Mouse (Mus musculus) cerebellum, adult 2 months (tissue): ENCODE measurements around the gene Wfdc16. TPM values are rescaled to one million over a fixed set of nuclear protein-coding genes. Genes with fewer than 3 reads are reported as not detected.
"Not testable (repeated sequence)": the region's sequence is repeated elsewhere in the genome, so short reads cannot be mapped to it uniquely, and the experiment has no call there.

Source experiments
- DNase-seq, 2 experiments: peaks; one replicate each; pipeline ENCODE4 v3.0.0; 2021
- H3K27ac ChIP-seq: fragments of 200-500 bp; 2 replicates; pipeline ENCODE4 v1.5.1; 2012; ENCODE audit warnings: low read length, control low read depth, inconsistent platforms; ENCODE audit not compliant: insufficient read depth
- H3K27me3 ChIP-seq: fragments of 200-500 bp; 2 replicates; pipeline ENCODE4 v1.6.1; 2012; ENCODE audit warnings: inconsistent platforms, mild to moderate bottlenecking, low read length, moderate library complexity; ENCODE audit not compliant: control insufficient read depth, insufficient read depth
- H3K4me1 ChIP-seq: fragments of 200-500 bp; 2 replicates; pipeline ENCODE4 v1.6.1; 2011; ENCODE audit warnings: low read length; ENCODE audit not compliant: control insufficient read depth, insufficient read depth
- H3K4me3 ChIP-seq: fragments of 200-500 bp; replicated peaks from 2 replicates; pipeline ENCODE3; 2011; ENCODE audit warnings: mild to moderate bottlenecking, low read depth, low read length, control low read depth; ENCODE audit not compliant: insufficient read depth
- CTCF ChIP-seq: fragments of 200-500 bp; IDR thresholded peaks from 2 replicates; pipeline ENCODE4 v1.5.1; 2011; ENCODE audit warnings: low read depth, mild to moderate bottlenecking, control low read depth, low read length, moderate library complexity, borderline replicate concordance; ENCODE audit not compliant: insufficient read depth
- POLR2A ChIP-seq: fragments of 200-500 bp; IDR thresholded peaks from 2 replicates; pipeline ENCODE4 v1.6.1; 2011; ENCODE audit warnings: low read length, control low read depth, borderline replicate concordance; ENCODE audit not compliant: insufficient read depth
- WGBS: fragments of 180-500 bp; shearing (Covaris S2); methylation state at CpG from one replicate; pipeline ENCODE4 v1.1.7; 2018; 5-methylcytosine and 5-hydroxymethylcytosine counted together
- polyA plus RNA-seq: library from polyadenylated mRNA; depleted of rRNA; stranded (reverse); fragments of >200 nt; gene quantifications from 2 replicates; pipeline ENCODE4 v1.2.3, GENCODE M21; 2012

The Wfdc16 gene
- polyA plus RNA-seq, 1 experiment, result not detected

GRCm38 (mm10) chr2:164621775-164622174 lies 16.8 kb downstream of the Wfdc16 start:
- no peaks in the 10 kb centered on the region for H3K27me3 ChIP-seq
- H3K4me3 ChIP-seq, result no peak overlapping the region
- WGBS, result 87% methylated on average over 4 of the region's 4 CpGs

GRCm38 (mm10) chr2:164619050-164619449 lies 19.5 kb downstream of the Wfdc16 start:
- WGBS, result 84% methylated on average over 5 of the region's 5 CpGs
- no peak for DNase-seq

More at GRCm38 (mm10) chr2:164621775-164622174, 16.8 kb downstream of the Wfdc16 start:
- TF ChIP-seq CTCF (no peak), POLR2A (no peak)
- no peaks in the 10 kb centered on the region for H3K4me1 ChIP-seq
- H3K27ac ChIP-seq, result no peak overlapping the region
- no peak for DNase-seq

DNA sequence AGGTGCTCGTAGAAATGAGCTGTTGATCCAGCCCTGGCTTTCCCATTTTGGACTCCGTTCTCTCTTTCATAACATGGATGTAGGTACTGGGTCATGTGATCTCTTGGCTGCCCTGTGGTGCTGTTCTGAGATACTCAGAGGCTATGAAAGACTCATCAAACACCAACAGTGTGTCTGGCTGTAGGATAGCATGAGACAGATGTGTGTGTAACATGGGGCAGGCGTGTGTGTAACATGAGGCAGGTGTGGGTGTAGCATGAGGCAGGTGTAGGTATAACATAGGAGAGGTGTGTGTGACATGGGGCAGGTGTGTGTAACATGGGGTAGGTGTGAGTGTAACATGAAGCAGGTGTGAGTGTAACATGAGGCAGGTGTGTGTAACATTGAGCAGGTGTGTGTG lies 23.2 kb downstream of the Wfdc16 start:
- H3K27ac ChIP-seq, result no peak overlapping the region
- no peak overlapping the region for H3K4me3 ChIP-seq
- TF ChIP-seq POLR2A (no peak), CTCF (no peak)
- DNase-seq, result no peak
- no peaks in the 10 kb centered on the region for H3K4me1 ChIP-seq
- 90% methylated on average over 3 of the region's 3 CpGs for WGBS
- no peaks in the 10 kb centered on the region for H3K27me3 ChIP-seq

More at GRCm38 (mm10) chr2:164619050-164619449, 19.5 kb downstream of the Wfdc16 start:
- no peaks in the 10 kb centered on the region for H3K4me1 ChIP-seq
- H3K4me3 ChIP-seq, result no peak overlapping the region
- H3K27me3 ChIP-seq, result no peaks in the 10 kb centered on the region
- no peak for TF ChIP-seq CTCF
- no peak for TF ChIP-seq POLR2A
- no peak overlapping the region for H3K27ac ChIP-seq

GRCm38 (mm10) chr2:164613471-164613870 lies 25.1 kb downstream of the Wfdc16 start, which contains the start of the genes Wfdc6b and Wfdc8:
Wfdc6b (plus strand) TSS chr2:164613522.
Wfdc8 (minus strand) TSS chr2:164613626.
- not testable (repeated sequence) for H3K27me3 ChIP-seq, H3K27ac ChIP-seq, DNase-seq, H3K4me3 ChIP-seq, H3K4me1 ChIP-seq
- 24% methylated on average over 8 of the region's 8 CpGs for WGBS

GRCm38 (mm10) chr2:164608781-164609180 lies 29.8 kb downstream of the Wfdc16 start:
- TF ChIP-seq POLR2A (no peak), CTCF (no peak)
- Histone ChIP-seq H3K27ac (no peak overlapping the region), H3K27me3 (no peaks in the 10 kb centered on the region), H3K4me1 (no peaks in the 10 kb centered on the region), H3K4me3 (no peak overlapping the region)
- WGBS, result 41% methylated on average over 6 of the region's 6 CpGs
- no peak for DNase-seq

DNA sequence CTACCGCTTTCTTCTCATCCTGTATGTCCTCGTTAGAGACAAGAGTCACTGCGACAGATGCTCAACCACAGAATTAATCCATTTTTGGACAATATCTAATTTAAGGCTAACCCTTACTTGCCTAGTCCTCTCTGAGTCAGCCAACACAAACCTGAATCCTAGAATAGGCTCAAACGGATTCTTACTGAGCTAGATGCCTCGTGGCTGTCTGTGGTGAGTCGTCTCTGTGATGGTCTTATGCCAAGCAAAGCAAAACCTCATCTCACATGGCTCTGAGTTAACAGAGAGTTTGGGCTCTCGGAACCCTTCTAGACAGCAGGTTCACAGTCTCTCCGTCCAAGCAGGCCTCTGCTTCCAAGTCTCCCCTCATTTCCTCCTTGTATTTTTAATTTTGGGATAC lies 34.2 kb downstream of the Wfdc16 start:
- 84% methylated on average over 8 of the region's 8 CpGs for WGBS

DNA sequence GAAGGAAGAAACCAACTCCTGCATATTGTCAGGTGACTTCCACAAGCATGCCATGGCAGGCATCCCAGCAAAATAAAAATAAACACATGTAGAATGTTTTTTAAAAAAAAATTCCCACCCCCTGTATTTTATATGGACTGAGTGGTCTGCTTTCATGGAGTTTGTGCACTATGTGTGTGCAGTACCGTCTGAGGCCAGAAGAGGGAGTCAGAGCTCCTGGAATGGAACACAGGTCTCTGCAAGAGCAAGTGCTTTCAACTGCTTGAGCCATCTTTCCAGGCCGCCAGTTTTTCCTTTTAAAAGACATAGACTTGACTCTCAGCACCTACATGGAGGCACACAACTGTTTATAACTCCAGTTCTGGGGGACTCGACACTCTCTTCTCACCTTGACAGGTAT lies 35.1 kb downstream of the Wfdc16 start:
- 90% methylated on average over 3 of the region's 3 CpGs for WGBS
- Histone ChIP-seq H3K4me3 (no peak overlapping the region), H3K27ac (no peak overlapping the region), H3K27me3 (no peaks in the 10 kb centered on the region), H3K4me1 (no peaks in the 10 kb centered on the region)
- TF ChIP-seq CTCF (no peak), POLR2A (no peak)
- no peak for DNase-seq

More for the DNA sequence above, 34.2 kb downstream of the Wfdc16 start:
- TF ChIP-seq POLR2A (no peak), CTCF (no peak)
- Histone ChIP-seq H3K27ac (no peak overlapping the region), H3K4me1 (no peaks in the 10 kb centered on the region), H3K27me3 (no peaks in the 10 kb centered on the region), H3K4me3 (no peak overlapping the region)
- no peak for DNase-seq

DNA sequence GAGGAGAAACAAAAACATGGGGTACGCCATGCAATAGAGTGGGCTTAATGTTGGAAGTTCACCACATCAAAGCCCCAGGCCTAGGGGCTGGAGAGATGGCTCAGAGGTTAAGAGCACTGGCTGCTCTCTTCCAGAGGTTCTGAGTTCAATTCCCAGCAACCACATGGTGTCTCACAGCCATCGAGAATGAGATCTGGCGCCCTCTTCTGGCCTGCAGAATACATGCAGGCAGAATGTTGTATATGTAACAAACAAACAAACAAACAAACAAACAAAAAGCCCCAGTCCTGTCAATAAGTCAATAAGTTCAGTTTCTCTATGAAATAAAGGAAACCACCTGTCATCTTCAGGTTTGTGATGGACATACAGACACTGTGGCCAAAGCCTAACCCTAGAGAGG lies 38.4 kb downstream of the Wfdc16 start:
- Histone ChIP-seq H3K4me3 (no peak overlapping the region), H3K27me3 (no peaks in the 10 kb centered on the region), H3K4me1 (no peaks in the 10 kb centered on the region), H3K27ac (no peak overlapping the region)
- WGBS, result 69% methylated on average over 3 of the region's 3 CpGs
- TF ChIP-seq POLR2A (no peak), CTCF (no peak)
- DNase-seq, result no peak
